Mouse (Mus musculus): ENCODE data around the gene Stx1a. TPM values are rescaled to one million over a fixed set of nuclear protein-coding genes. Genes with fewer than 3 reads are reported as not detected.

Stx1a gene
- polyA plus RNA-seq (2015; fragmentation: Nextera tagmentation; extraction: Ambion mirVana), result 81.6 and 110 TPM in 2 replicates

DNA sequence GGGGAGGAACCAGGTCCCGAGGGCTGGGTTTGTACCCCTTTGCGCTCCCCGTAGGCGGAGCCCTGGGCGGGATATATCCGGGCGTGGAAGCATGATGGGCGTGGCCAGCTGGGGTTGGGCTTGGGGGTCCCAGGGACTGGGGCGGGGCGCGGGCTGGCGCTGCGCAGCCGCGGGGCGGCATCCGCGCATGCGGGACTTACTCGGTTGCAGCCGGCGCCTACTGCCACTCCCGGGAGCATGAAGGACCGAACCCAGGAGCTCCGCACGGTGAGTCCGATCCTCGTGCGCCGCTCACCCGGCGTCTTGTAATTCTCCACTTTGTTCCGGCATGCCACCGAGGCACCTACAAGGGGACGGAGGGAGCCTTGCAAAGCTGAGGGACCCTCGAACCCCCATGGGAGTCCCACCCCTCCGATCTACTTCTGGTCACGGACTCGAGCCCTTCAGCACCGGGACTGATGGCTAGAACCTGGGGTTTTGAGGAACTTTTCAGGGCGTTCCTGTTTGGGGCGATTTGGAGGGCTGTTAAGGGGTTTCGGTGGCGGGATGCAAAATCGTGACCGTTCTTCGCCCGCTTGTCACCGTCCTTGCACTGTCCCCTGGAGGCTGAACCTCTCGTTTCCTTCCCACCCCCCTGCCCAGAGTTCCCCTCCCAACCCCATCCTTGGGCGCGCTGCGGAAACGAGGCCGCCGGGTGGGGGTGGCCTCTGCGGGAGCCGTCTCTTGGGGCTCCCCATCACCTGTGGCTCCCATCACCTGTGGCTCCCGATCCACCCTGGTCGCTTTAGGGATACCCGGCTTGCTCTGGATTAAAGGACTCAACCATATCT lies at the start of gene Stx1a:
Stx1a (plus strand) TSS at position 139 of the 830 bp plus-strand sequence.
- Histone ChIP-seq H3K4me3 (replicated peaks; ENCODE audit: low read length) (peak within 1 kb of the TSS; percentile 69), H3K9me3 (ENCODE audit: control insufficient read depth, low read length) (no peaks in the 10 kb centered on the region), H3K27ac (ENCODE audit: low read length) (no peak within 1 kb of the TSS), H3K4me2 (ENCODE audit: low read length) (peak within 1 kb of the TSS; percentile 96), H3K9ac (replicated peaks; ENCODE audit: low read depth, low read length) (peak within 1 kb of the TSS; percentile 75), H3K27me3 (replicated peaks; ENCODE audit: control insufficient read depth, insufficient read depth, low read length) (no peaks in the 10 kb centered on the region), H3K4me1 (replicated peaks; ENCODE audit: control insufficient read depth, insufficient read depth, low read length) (peaks cover 21% of the 10 kb centered on the region), H3K36me3 (ENCODE audit: control insufficient read depth, insufficient read depth) (no peaks in the 10 kb centered on the region)
- ATAC-seq, result peak; percentile 96
- WGBS, result under 1% methylated on average over 61 of the region's 61 CpGs

DNA sequence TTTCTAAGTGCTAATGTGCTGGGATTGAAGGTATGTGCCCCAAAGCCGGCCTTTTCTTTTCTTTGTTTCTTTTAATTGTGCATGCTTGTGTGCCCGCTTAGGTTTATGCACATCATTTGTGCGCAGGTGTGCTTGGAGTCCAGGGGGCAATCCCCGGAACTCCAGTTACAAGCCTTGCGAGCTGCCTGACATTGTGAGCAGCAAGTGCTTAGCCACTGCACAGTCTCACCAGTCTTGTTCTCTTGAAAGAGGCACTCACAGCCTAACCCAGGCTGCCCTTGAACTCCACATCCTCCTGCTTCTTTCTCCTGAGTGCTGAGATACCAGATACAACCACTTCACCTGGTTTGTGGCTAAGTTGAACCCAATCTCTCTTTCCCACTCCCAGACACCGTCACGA lies 49.8 kb upstream of the Stx1a start:
- H3K9me3 ChIP-seq (ENCODE audit: control insufficient read depth, low read length), result no peaks in the 10 kb centered on the region
- no peak overlapping the region for H3K4me2 ChIP-seq (ENCODE audit: low read length)
- H3K4me3 ChIP-seq (replicated peaks; ENCODE audit: low read length), result no peak overlapping the region
- WGBS, result 86% methylated on average over 7 of the region's 7 CpGs
- ATAC-seq, result no peak
- no peaks in the 10 kb centered on the region for H3K4me1 ChIP-seq (replicated peaks; ENCODE audit: control insufficient read depth, insufficient read depth, low read length)
- H3K27ac ChIP-seq (ENCODE audit: low read length), result no peak overlapping the region
- H3K27me3 ChIP-seq (replicated peaks; ENCODE audit: control insufficient read depth, insufficient read depth, low read length), result peaks cover 4% of the 10 kb centered on the region; the same call in 1 of the 2 replicates
- no peaks in the 10 kb centered on the region for H3K36me3 ChIP-seq (ENCODE audit: control insufficient read depth, insufficient read depth)
- H3K9ac ChIP-seq (replicated peaks; ENCODE audit: low read depth, low read length), result no peak overlapping the region

DNA sequence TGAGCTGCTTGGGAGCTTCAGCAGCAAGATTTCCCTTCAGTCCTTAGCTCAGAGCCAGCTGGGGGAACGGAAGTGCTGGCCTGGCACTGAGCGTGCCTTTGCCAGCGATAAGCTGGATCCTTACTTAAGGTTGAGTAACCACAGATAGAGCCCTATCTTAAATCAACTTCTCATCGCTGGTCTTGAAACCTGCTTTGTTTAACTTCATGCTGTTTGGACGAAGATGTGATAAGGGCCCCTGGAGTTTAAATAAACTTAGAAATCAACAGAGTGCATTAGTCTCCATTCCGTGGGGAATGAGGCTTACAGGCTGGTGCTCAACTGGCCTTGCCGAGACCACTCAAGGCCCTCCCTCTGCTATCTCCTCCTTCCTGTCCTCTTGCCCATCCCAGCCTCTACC lies 49.0 kb upstream of the Stx1a start:
- H3K4me1 ChIP-seq (replicated peaks; ENCODE audit: control insufficient read depth, insufficient read depth, low read length), result no peaks in the 10 kb centered on the region

DNA sequence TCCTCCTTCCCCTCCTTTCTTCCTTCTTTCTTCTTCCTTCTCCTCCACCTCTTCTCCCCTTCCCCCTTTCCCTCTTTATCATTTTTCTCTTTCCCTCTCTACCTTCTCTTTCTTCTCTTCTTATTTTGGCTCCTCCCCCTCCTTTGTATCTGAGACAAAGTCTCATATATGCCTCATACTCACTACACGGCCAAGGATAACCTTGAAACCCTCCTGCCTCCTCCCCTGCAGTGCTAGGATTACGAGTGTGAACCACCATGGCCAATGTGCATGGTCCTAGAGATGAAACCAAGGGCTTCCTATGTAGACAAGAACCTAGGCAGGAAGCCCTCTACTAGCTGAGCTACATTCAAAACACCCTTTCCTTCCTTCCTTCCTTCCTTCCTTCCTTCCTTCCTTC lies 48.4 kb upstream of the Stx1a start:
- peaks cover 4% of the 10 kb centered on the region; the same call in 1 of the 2 replicates for H3K27me3 ChIP-seq (replicated peaks; ENCODE audit: control insufficient read depth, insufficient read depth, low read length)
- no peaks in the 10 kb centered on the region for H3K36me3 ChIP-seq (ENCODE audit: control insufficient read depth, insufficient read depth)
- H3K4me1 ChIP-seq (replicated peaks; ENCODE audit: control insufficient read depth, insufficient read depth, low read length), result no peaks in the 10 kb centered on the region
- H3K27ac ChIP-seq (ENCODE audit: low read length), result no peak overlapping the region
- H3K9me3 ChIP-seq (ENCODE audit: control insufficient read depth, low read length), result no peaks in the 10 kb centered on the region
- no peak for ATAC-seq
- no peak overlapping the region for H3K4me2 ChIP-seq (ENCODE audit: low read length)
- no peak overlapping the region for H3K9ac ChIP-seq (replicated peaks; ENCODE audit: low read depth, low read length)
- WGBS, result 40% methylated on average over 2 of the region's 2 CpGs
- H3K4me3 ChIP-seq (replicated peaks; ENCODE audit: low read length), result no peak overlapping the region

More for the DNA sequence above, 49.0 kb upstream of the Stx1a start:
- Histone ChIP-seq H3K4me2 (ENCODE audit: low read length) (no peak overlapping the region), H3K27ac (ENCODE audit: low read length) (no peak overlapping the region), H3K9me3 (ENCODE audit: control insufficient read depth, low read length) (no peaks in the 10 kb centered on the region), H3K27me3 (replicated peaks; ENCODE audit: control insufficient read depth, insufficient read depth, low read length) (peaks cover 4% of the 10 kb centered on the region; the same call in 1 of the 2 replicates), H3K9ac (replicated peaks; ENCODE audit: low read depth, low read length) (no peak overlapping the region), H3K36me3 (ENCODE audit: control insufficient read depth, insufficient read depth) (no peaks in the 10 kb centered on the region), H3K4me3 (replicated peaks; ENCODE audit: low read length) (no peak overlapping the region)
- 70% methylated on average over 7 of the region's 7 CpGs for WGBS
- ATAC-seq, result no peak

DNA sequence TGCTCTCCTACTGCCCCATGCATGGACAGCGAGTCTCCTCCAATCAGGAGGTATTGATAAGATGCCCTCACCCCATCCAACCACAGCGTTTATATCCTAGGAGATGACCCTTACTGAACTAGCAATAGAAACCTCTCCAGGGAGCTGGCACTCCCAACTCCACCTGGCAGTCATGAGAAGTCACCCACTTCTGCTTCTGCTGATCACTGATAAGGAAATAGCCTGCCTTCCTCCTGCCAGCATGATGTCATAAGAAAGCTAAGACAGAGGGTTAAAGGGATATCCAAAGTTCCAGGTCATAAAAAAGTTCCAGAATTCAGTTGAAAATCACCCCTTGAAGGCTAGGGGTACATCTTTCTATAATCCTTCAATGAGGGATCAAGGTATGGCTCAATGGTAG lies 47.1 kb upstream of the Stx1a start:
- Histone ChIP-seq H3K4me2 (ENCODE audit: low read length) (no peak overlapping the region), H3K4me3 (replicated peaks; ENCODE audit: low read length) (no peak overlapping the region), H3K36me3 (ENCODE audit: control insufficient read depth, insufficient read depth) (no peaks in the 10 kb centered on the region), H3K4me1 (replicated peaks; ENCODE audit: control insufficient read depth, insufficient read depth, low read length) (no peaks in the 10 kb centered on the region), H3K27ac (ENCODE audit: low read length) (no peak overlapping the region), H3K9ac (replicated peaks; ENCODE audit: low read depth, low read length) (no peak overlapping the region), H3K9me3 (ENCODE audit: control insufficient read depth, low read length) (no peaks in the 10 kb centered on the region), H3K27me3 (replicated peaks; ENCODE audit: control insufficient read depth, insufficient read depth, low read length) (peaks cover 4% of the 10 kb centered on the region; the same call in 1 of the 2 replicates)
- ATAC-seq, result no peak
- WGBS, result 94% methylated on average over 2 of the region's 2 CpGs

DNA sequence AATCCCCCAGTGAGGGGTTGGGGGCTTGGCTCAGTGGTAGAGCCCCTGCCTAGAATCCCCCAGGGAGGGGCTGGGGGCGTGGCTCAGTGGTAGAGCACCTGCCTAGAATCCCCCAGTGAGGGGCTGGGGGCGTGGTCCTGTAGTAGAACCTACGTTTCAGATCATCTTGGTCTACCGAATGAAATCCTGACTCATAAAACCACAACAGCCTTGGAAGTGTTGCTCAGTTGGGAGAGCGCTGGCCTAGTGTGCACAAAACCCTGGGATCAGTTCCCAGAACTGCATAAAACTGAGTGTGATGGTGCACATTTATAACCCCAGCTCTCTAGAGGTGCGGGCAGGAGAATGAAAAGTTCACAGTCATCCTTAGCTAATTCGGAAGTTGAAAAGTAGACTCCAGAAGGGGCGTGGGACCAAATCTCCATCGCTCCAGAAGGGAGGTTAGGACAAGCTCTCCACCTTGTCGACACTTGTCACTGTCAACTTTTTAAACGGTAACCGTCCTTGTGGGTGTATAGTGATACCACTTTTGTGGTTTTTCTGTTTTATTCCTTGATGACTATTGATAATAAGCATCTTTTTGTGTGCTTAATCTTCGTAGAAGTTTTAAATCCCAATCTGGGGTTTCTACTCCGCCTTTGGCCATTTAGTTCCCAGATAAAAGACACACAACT lies 46.6 kb upstream of the Stx1a start:
- H3K4me1 ChIP-seq (replicated peaks; ENCODE audit: control insufficient read depth, insufficient read depth, low read length), result no peaks in the 10 kb centered on the region
- no peak overlapping the region for H3K9ac ChIP-seq (replicated peaks; ENCODE audit: low read depth, low read length)
- H3K4me2 ChIP-seq (ENCODE audit: low read length), result no peak overlapping the region
- no peak for ATAC-seq
- no peaks in the 10 kb centered on the region for H3K9me3 ChIP-seq (ENCODE audit: control insufficient read depth, low read length)
- no peak overlapping the region for H3K4me3 ChIP-seq (replicated peaks; ENCODE audit: low read length)
- no peaks in the 10 kb centered on the region for H3K36me3 ChIP-seq (ENCODE audit: control insufficient read depth, insufficient read depth)
- WGBS, result 87% methylated on average over 14 of the region's 14 CpGs
- no peak overlapping the region for H3K27ac ChIP-seq (ENCODE audit: low read length)
- peaks cover 4% of the 10 kb centered on the region; the same call in 1 of the 2 replicates for H3K27me3 ChIP-seq (replicated peaks; ENCODE audit: control insufficient read depth, insufficient read depth, low read length)

DNA sequence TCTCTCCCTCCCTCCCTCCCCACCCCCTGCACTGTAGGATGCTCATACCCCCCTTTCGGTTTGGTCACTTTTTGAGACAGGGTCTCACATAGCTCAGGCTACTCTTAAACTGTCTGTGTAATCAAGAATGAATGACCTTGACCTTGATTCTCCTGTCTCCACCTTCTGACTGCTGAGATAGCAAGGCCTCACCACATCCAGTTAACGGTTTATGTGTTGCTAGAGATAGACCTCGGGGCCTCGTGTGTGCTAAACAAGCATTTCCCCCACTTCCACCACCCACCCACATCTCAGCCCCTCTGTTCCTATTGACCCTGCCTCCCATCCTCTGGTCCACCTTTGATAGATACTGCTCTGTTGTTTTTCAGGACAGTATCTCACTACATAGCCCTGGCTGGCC lies 45.4 kb upstream of the Stx1a start:
- no peak overlapping the region for H3K9ac ChIP-seq (replicated peaks; ENCODE audit: low read depth, low read length)
- no peak overlapping the region for H3K27ac ChIP-seq (ENCODE audit: low read length)
- peaks cover 4% of the 10 kb centered on the region; the same call in 1 of the 2 replicates for H3K27me3 ChIP-seq (replicated peaks; ENCODE audit: control insufficient read depth, insufficient read depth, low read length)
- H3K4me2 ChIP-seq (ENCODE audit: low read length), result no peak overlapping the region
- no peak for ATAC-seq
- H3K4me1 ChIP-seq (replicated peaks; ENCODE audit: control insufficient read depth, insufficient read depth, low read length), result no peaks in the 10 kb centered on the region
- no peaks in the 10 kb centered on the region for H3K36me3 ChIP-seq (ENCODE audit: control insufficient read depth, insufficient read depth)
- no peaks in the 10 kb centered on the region for H3K9me3 ChIP-seq (ENCODE audit: control insufficient read depth, low read length)
- no peak overlapping the region for H3K4me3 ChIP-seq (replicated peaks; ENCODE audit: low read length)
- 87% methylated on average over 4 of the region's 4 CpGs for WGBS

DNA sequence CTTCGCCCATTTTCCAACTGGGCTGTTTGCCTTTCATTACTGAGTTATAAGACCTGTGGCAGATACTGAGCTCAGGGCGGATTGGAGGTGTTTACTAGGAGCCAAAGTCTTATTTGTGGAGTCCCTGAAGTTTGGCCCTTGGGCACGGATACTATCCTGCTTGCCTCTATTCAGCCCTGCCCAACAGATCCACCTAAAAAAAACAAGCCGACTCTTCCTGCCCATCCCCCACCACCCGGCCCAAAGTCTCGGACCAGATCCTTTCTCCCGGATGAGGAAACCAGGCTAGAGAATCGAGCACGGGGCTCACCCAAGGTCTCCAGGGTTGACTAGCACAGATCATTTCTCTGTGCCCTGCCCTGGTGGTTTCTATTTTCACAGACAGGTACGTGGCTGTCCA lies 42.1 kb upstream of the Stx1a start:
- Histone ChIP-seq H3K9me3 (ENCODE audit: control insufficient read depth, low read length) (no peaks in the 10 kb centered on the region), H3K4me2 (ENCODE audit: low read length) (no peak overlapping the region), H3K27ac (ENCODE audit: low read length) (no peak overlapping the region), H3K27me3 (replicated peaks; ENCODE audit: control insufficient read depth, insufficient read depth, low read length) (peaks cover 15% of the 10 kb centered on the region), H3K4me3 (replicated peaks; ENCODE audit: low read length) (no peak overlapping the region), H3K36me3 (ENCODE audit: control insufficient read depth, insufficient read depth) (no peaks in the 10 kb centered on the region), H3K4me1 (replicated peaks; ENCODE audit: control insufficient read depth, insufficient read depth, low read length) (peaks cover 8% of the 10 kb centered on the region; the same call in 1 of the 2 replicates), H3K9ac (replicated peaks; ENCODE audit: low read depth, low read length) (no peak overlapping the region)
- WGBS, result 79% methylated on average over 10 of the region's 10 CpGs
- ATAC-seq, result no peak

DNA sequence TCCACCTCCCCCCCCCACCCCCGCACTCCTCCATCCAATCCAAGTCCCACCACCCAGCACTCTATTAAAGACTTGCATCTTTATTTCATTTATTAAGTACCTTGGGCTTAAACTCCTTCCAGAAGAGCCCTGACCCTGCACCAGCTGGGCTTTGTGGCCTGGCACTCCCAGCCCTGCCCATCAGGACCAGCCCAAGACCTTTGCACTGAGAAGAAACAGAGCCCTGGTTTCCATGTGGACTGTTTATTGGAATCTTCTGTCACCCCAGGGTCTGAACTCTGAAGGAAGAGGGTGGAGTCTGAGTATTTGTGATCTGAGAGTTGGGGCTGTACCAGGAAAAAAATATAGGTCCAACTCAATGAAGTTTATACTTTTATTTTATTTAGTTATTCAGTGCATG lies 40.2 kb upstream of the Stx1a start:
- H3K4me3 ChIP-seq (replicated peaks; ENCODE audit: low read length), result no peak overlapping the region
- no peaks in the 10 kb centered on the region for H3K9me3 ChIP-seq (ENCODE audit: control insufficient read depth, low read length)
- no peak overlapping the region for H3K27ac ChIP-seq (ENCODE audit: low read length)
- no peak overlapping the region for H3K9ac ChIP-seq (replicated peaks; ENCODE audit: low read depth, low read length)
- 83% methylated on average over 1 of the region's 1 CpGs for WGBS
- peaks cover 13% of the 10 kb centered on the region for H3K4me1 ChIP-seq (replicated peaks; ENCODE audit: control insufficient read depth, insufficient read depth, low read length)
- no peak overlapping the region for H3K4me2 ChIP-seq (ENCODE audit: low read length)
- ATAC-seq, result no peak
- H3K36me3 ChIP-seq (ENCODE audit: control insufficient read depth, insufficient read depth), result no peaks in the 10 kb centered on the region
- H3K27me3 ChIP-seq (replicated peaks; ENCODE audit: control insufficient read depth, insufficient read depth, low read length), result peaks cover 30% of the 10 kb centered on the region

Measured in forebrain, embryonic 16.5 days (tissue).